Mouse (Mus musculus): ENCODE results near the gene Sirt5. TPM values are rescaled to one million over a fixed set of nuclear protein-coding genes. Genes with fewer than 3 reads are reported as not detected.

Sirt5 gene
- polyA plus RNA-seq, 2 experiments from 2014 or later = 26.9 to 48.4 TPM

GRCm38 (mm10) chr13:43374918-43375432 lies 9.7 kb downstream of the Sirt5 start:
- no peak for ATAC-seq

- ATAC-seq = no peak
Observed at GRCm38 (mm10) chr13:43379989-43380388, 14.7 kb downstream of the Sirt5 start.

GRCm38 (mm10) chr13:43385321-43385720 lies 20.0 kb downstream of the Sirt5 start:
- no peak for ATAC-seq

- ATAC-seq = no peak
Observed at GRCm38 (mm10) chr13:43397700-43398296, 32.5 kb downstream of the Sirt5 start.

- ATAC-seq = peak; percentile 95
Observed at GRCm38 (mm10) chr13:43398297-43399080, 33.2 kb downstream of the Sirt5 start, which contains the start of gene Nol7. Gene Nol7 (plus strand): TSS chr13:43398390.

- no peak for ATAC-seq
Observed at GRCm38 (mm10) chr13:43399576-43399975, 34.3 kb downstream of the Sirt5 start.

GRCm38 (mm10) chr13:43412311-43412710 lies 47.0 kb downstream of the Sirt5 start:
- no peak for ATAC-seq

- no peak for ATAC-seq
Observed at GRCm38 (mm10) chr13:43413611-43414010, 48.3 kb downstream of the Sirt5 start.

- ATAC-seq = peak; percentile 67
Observed at GRCm38 (mm10) chr13:43415249-43415648, 50.0 kb downstream of the Sirt5 start.

- no peak for ATAC-seq
Observed at GRCm38 (mm10) chr13:43428436-43428835, 63.1 kb downstream of the Sirt5 start.

- ATAC-seq = no peak
Observed at GRCm38 (mm10) chr13:43433395-43433794, 68.1 kb downstream of the Sirt5 start.

GRCm38 (mm10) chr13:43440376-43440775 lies 75.1 kb downstream of the Sirt5 start:
- peak; percentile 37 for ATAC-seq

- ATAC-seq = peak; percentile 22
Observed at GRCm38 (mm10) chr13:43442551-43442950, 77.3 kb downstream of the Sirt5 start.

- ATAC-seq = no peak
Observed at GRCm38 (mm10) chr13:43443706-43444105, 78.4 kb downstream of the Sirt5 start.

- no peak for ATAC-seq
Observed at GRCm38 (mm10) chr13:43444717-43445116, 79.4 kb downstream of the Sirt5 start.

Other genes with a start within 250 kb of the Sirt5 start
- 10 to 100 TPM in 1 of 2 experiments, 1 to 10 TPM in 1; 9.8 to 16.0 TPM for gene Tbc1d7, start 194.0 kb upstream of the Sirt5 start, polyA plus RNA-seq (2017; shearing (Covaris generic))
- 1 to 10 TPM; 1.8 to 4.2 TPM for gene Gfod1, start 61.3 kb upstream of the Sirt5 start, polyA plus RNA-seq (2017; shearing (Covaris generic))
- gene Nol7, start 32.9 kb downstream of the Sirt5 start, polyA plus RNA-seq (2017; shearing (Covaris generic)) = 100 to 1,000 TPM; 126 to 136 TPM
- gene Ranbp9, start 115.8 kb downstream of the Sirt5 start, polyA plus RNA-seq (2017; shearing (Covaris generic)) = 10 to 100 TPM; 28.3 to 45.2 TPM
- gene Mcur1, start 194.7 kb downstream of the Sirt5 start, polyA plus RNA-seq (2017; shearing (Covaris generic)) = 10 to 100 TPM; 15.1 to 17.6 TPM